Mouse (Mus musculus): ENCODE data around the gene St3gal3.

GRCm38 (mm10) chr4:117890031-117890430 lies 244.7 kb downstream of the St3gal3 start:
- TF ChIP-seq CTCF (IDR thresholded peaks at IDR 0.05; ENCODE audit: low read depth) (no peak), EP300 (IDR thresholded peaks at IDR 0.05; ENCODE audit: low read depth) (no peak)
